Mouse (Mus musculus) v-Abl transformed pro-B cells (cell line): Measurements from ENCODE around the gene Tmem223.

ENCODE experiments used
- in situ Hi-C, 2 experiments: fragments of 400-800 bp; cut with MboI; formaldehyde crosslinking; loops; one replicate each; pipeline ENCODE4 v1.15.1; 2025; ENCODE audit not compliant: unreplicated experiment in 2 of 2

Gene Tmem223

GRCm38 (mm10) chr19:8740603-8741002, 30.2 kb upstream of the Tmem223 start, which contains the start of gene 1700092M07Rik:
Gene 1700092M07Rik, plus strand, starts transcription at chr19:8740718.
- in situ Hi-C loops = loop anchor here in 1 of 2 experiments (5.0 to 25.0 kb wide), 2 partner anchors 77 to 197 kb away; partner anchors contain the start of genes Eml3, Mta2, Rom1 and Ttc9c

DNA sequence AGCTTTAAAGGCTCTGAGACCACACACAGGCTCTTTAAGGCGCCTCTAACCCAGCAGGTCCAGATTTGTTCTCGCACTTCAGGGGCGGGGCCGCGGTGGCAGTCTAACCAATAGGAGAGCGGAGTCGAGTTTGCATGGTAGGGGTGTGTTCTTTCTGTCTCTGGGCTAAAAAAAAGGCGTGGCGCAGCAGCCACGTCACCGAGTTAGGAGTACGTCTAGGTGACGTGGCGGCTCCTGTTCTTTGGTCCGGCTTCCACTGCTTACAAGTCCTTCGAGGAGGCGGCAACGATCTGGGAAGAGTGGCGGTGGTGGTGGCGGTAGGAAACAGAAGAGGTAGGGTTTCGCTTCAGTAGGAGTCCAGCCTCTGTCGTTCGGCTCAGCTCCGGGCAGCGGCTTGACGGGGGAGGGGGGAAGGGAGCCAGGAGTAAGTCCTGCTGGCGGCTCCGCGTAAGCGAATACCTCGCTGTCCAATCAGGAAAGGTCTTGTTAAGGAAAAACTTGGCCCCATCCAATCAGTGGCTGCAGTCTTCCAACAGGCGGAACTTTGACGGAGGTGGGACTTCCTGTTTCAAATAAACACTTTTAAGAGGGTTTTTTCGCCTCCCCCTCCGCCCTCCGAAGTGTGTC, 29.4 kb upstream of the Tmem223 start, which contains the start of gene Stx5a:
Stx5a (plus strand) TSS at position 171 of the 627 bp plus-strand sequence.
- in situ Hi-C loops = loop anchor here in 1 of 2 experiments (5.0 to 25.0 kb wide), 2 partner anchors 76 to 196 kb away; partner anchors contain the start of genes Eml3, Mta2, Rom1 and Ttc9c

- in situ Hi-C loops = loop anchor here in 1 of 2 experiments (5.0 to 25.0 kb wide), 2 partner anchors 75 to 195 kb away; partner anchors contain the start of genes Eml3, Mta2, Rom1 and Ttc9c
These were observed 28.6 kb upstream of the Tmem223 start for GRCm38 (mm10) chr19:8742176-8742575.

DNA sequence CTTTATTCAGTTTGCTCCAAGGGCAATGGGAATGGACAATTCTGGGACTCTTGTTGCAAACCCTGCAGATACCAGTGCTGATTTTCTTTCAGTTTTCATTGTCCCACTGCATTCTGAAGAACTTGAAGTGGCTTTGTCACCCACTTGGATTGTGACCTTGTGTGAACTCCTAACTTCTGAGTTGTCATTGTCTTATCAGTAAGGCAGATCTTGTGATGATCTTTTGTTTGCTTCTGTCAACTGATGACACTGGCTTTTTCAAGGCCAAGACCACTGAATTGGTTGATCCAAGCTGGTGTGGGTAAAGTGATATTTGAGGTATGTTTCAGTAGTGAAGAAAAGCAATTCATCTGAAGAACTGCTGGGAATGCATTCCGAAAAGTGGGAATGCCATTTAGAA, 25.4 kb upstream of the Tmem223 start:
- in situ Hi-C loops = loop anchor here in 1 of 2 experiments (25.0 kb wide), 1 partner anchor 192 kb away; the partner anchor contains the start of genes Eml3, Mta2 and Rom1

DNA sequence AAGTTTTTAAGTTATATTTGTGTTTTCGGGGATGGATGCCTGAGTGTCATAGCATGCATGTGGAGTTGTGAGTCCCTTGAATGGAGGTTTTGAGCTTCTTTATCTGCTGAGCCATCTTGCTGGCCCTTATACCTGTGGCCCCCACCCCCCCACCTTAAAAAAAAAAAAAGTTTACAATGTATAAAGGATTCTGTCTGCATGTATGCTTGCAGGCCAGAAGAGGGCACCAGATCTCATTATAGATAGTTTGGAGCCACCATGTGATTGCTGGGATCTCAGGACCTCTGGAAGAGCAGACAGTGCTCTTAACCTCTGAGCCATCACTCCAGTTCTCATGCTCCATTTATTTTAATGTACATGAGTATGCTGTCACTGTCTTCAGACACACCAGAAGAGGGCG, 23.4 kb upstream of the Tmem223 start:
- in situ Hi-C loops = loop anchor here in 1 of 2 experiments (25.0 kb wide), 1 partner anchor 190 kb away; the partner anchor contains the start of genes Eml3, Mta2 and Rom1

- in situ Hi-C loops = no loop called here
These were observed 15.1 kb upstream of the Tmem223 start for GRCm38 (mm10) chr19:8755652-8756051.

DNA sequence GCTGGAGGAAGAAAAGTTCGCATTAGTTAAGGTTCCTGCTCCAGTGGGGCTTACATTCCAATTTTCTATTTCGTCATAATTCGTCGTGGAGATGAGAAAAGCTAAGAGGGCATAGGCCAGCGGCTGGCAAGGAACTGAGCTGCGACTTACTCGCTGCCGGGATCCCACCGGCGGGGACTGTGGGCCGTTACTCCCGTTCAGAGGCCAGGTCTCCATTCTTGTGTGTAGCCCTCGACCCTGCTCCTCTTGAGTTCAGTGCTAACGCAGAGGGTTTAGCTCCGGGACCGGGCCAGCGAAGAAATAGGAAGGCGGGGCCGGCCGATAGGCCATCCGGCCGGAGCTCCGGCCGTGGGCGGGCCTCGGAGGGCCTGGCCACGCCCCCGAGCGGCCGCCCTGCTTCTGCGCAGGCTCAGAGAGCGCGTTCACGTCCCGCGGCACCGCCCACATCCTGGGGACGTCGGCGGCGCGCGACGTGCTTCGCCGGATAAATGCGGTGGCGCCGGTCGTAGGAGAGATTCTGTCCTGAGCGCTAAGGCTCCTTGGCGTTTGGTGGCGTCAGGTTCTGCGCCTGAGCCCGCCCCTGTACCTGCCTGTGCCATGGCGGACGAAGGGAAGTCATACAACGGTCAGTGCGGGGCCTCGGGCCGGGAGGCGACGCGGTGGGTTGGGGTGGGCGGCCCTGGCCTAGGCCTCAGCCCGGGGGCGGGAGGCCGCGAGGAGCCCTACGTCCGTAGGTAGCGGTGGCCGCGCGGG, 14.0 kb upstream of the Tmem223 start, which contains the start of gene Nxf1:
Nxf1 (plus strand) TSS at position 439 of the 753 bp plus-strand sequence.
- in situ Hi-C loops = no loop called here

- in situ Hi-C loops = no loop called here
These were observed 13.3 kb upstream of the Tmem223 start for GRCm38 (mm10) chr19:8757471-8757998.

- in situ Hi-C loops = no loop called here
These were observed 11.9 kb upstream of the Tmem223 start for GRCm38 (mm10) chr19:8758899-8759298.

DNA sequence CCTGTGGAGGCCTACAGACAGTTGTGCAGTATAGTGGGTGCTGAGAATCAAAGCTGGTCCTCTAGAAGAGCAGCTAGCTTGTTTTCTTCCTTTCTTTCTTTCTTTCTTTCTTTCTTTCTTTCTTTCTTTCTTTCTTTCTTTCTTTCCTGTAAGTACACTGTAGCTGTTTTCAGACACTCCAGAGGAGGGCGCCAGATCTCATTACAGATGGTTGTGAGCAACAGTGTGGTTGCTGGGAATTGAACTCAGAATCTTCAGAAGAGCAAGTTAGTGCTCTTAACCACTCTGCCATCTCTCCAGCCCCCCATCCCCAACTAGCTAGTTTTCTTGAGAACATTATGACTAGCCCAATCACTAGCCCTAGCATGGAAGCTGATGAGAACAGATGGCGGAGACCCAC, 10.0 kb upstream of the Tmem223 start:
- in situ Hi-C loops = no loop called here

DNA sequence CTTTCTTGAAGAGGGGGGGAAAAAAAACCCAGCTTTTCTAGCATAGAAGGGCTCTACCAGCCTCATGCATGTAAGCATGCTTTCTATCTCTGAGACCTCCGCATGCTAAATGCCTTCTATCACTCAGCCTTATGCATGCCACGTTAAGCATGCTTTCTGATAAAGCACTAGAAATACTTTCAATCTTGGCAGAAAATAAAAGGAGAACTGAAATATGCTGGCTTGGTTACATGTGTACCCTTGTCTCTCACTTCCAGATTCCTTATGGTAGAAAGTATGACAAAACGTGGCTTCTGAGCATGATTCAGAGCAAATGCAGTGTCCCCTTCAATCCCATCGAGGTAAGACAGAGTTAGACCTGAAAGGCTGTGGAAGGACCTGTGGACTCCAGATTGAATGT, 7.5 kb upstream of the Tmem223 start:
- in situ Hi-C loops = no loop called here

GRCm38 (mm10) chr19:8765562-8765961, 5.2 kb upstream of the Tmem223 start:
- in situ Hi-C loops = no loop called here

DNA sequence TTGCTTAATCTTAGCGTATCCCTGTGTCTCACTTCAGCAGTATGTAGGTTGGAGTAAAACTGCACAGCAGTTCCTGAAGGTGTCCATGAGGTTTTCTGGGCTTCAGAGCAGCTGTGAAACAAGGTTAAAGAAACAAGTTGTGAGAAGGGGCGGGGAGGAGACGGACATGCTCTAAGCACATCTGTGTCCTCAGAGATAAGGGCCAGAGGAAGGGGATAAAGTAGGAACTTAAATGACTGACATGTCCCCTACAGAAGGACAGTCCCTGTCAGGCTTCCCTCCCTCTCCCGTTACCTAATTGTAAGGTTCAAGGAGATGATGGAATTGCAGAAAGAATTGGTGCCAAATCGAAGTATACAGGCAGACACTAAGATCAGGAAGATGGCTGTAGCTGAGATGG, 2.2 kb downstream of the Tmem223 start:
- in situ Hi-C loops = loop anchor here in 1 of 2 experiments (5.0 kb wide), 1 partner anchor 44 kb away; the partner anchor contains the start of gene Ttc9c

DNA sequence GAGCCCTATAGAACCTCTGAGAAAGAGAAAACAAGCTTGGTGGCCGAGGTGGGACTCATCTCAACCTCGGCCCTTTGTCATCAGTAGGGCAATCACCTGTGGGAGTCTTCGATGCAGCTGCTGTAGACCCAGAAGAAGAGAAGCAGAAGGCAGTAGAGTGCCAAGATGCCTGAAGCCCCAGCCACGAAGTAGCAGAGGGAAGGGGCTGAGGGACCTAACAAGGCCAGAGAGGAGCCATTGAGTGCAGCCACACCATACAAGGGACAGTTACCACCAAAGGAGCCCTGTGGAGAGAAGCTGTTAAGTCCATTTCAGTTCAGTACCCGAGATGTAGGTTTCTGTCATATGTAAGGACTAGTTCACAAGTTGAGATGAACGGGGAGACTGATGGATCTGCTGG, 2.6 kb downstream of the Tmem223 start:
- in situ Hi-C loops = loop anchor here in 1 of 2 experiments (5.0 kb wide), 1 partner anchor 44 kb away; the partner anchor contains the start of gene Ttc9c

DNA sequence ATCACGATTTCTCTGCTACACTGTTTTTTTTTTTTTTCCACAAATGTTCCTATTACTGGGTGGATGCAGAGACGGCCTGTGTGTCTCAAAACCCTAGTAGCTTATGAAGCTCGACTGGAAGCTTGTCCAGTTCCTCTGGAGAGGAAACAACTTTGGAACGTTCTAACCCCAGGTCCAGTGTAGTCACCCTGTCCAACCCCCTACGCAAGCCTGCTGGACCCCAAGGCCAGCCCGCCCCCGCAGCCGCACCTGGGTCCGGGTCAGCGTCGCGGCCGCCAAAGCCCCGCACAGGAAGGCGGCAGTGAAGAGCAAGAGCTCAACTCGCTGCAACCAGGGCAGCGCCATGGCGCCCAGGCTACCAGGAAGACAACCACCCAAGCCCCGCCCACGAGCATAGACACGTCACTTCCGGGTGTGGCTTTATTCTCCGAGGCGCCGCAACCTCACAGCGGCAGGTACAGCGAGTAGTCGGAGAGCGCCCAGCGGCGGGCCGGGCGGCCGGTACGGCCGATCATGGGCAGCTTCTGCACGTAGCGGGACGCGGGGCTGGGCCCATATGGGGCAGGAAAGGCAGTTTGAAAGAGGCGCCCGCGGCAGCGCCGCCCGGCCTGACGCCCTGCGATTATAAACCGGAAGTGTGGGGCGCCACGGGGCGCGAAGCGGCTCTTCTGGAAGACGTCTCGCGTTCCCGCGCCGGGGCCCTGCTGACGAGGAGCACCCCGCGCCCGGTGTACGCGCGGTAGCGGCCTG, 3.5 kb downstream of the Tmem223 start, which contains the start of gene Tmem179b:
Tmem179b (minus strand) TSS at position 382 of the 750 bp plus-strand sequence.
- in situ Hi-C loops = loop anchor here in 1 of 2 experiments (5.0 kb wide), 1 partner anchor 43 kb away; the partner anchor contains the start of gene Ttc9c

DNA sequence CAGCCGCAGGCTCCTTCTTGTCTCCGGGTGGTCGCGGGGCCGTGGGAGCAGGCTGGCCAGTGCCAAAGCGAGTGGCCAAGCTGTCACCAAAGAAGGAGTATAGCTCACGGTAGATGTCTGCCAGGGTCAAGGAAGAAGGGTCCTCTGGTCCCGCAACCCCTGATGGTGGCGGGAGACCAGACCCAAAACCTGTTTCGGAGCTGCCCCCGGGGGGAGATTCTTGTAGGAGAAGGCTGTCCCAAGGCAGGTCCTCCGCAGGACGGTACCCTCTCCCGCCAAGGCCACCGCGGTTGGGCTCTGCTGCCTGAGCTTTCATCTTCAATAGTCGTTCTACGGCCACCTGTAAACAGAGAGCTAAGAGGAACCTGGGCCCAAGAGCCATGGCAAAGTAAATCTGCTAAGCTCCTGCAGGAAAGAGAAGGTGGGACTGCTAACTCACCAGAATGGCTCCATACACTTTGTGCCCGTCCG, 4.2 kb downstream of the Tmem223 start:
- in situ Hi-C loops = loop anchor here in 1 of 2 experiments (5.0 kb wide), 1 partner anchor 42 kb away; the partner anchor contains the start of gene Ttc9c

DNA sequence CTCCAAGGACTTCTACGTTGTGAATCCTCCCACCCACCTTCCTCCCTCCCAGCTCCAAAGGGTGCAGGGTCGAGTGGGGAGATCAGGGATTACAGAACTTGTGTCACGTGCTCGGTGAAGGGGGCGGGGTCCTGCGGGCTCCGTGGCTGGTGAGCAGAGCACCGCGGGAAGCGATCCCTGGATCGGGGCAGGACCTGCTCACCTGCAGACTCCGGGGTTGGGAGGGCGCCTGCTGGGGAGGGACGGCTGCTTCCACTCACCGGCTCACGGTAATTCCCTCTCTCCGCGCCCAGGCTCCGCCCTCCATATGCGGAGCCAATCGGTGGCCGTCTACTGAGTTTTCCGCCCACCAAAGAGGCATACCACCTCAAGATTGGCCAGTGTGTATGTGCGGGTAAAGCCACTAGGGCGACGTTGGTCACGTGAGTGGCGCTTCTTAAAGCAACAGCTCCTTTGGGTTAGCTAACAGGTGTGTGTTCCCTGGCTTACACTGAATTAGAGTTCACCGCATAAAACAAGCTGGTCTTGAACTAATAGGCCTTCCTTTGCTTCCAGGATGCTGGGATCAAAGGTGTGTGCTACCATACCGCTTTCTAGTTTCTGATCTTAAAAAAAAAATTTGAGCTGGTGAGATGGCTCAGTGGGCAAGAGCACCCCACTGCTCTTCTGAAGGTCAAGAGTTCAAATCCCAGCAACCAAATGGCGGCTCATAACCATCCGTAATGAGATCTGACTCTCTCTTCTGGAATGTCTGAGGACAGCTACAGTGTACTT, 15.4 kb downstream of the Tmem223 start, which contains the start of gene Taf6l:
Taf6l (minus strand) TSS at position 410 of the 774 bp plus-strand sequence.
- in situ Hi-C loops = no loop called here

- in situ Hi-C loops = no loop called here
These were observed 17.7 kb downstream of the Tmem223 start for GRCm38 (mm10) chr19:8788521-8788920.

DNA sequence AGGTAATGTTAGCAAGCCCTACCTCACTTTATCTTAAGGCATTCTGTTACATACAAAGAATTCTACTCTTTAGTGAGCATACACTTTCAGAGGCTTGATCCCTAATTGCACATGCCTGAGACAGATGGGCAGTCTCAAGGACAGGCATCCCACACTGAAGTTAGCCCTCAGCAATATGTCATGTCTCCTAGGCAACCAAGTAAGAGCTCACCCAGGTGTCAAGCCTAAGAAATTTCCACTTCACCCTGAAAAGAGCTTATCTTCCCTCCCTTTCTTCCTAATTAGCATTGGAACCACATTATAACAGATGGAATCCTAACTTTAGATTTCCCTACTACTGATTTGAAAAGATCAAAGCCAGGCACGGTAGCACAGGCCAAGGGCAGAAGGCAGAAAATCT, 18.4 kb downstream of the Tmem223 start:
- in situ Hi-C loops = no loop called here
